Mouse (Mus musculus): ENCODE measurements around the gene Hormad2. TPM values are rescaled to one million over a fixed set of nuclear protein-coding genes. Genes with fewer than 3 reads are reported as not detected.

Hormad2 gene
- polyA plus RNA-seq, 1 experiment from 2014 or later = 0.15 TPM

DNA sequence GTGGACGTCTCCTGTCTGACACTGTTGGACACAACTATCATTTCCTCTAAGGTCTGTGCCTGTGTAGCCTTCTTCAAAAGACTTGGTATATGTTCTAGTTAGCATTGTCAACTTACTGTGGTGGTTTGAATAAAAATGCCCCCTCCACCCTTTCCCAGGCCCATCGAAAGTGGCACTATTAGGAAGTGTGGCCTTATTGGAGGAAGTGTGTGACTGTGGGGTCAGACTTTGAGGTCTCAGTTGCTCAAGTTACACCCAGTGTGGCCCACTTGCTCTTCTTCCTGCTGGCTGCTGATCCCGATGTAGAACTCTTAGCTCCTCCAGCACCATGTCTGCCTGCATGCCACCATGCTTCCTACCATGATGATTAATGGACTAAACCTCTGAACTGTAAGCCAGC, 112.7 kb downstream of the Hormad2 start:
- Histone ChIP-seq H3K27me3 (replicated peaks; ENCODE audit: low read depth, poor library complexity, severe bottlenecking) (peaks cover 5% of the 10 kb centered on the region; the same call in 1 of the 2 replicates), H3K27ac (replicated peaks) (no peak overlapping the region), H3K4me1 (no peaks in the 10 kb centered on the region), H3K9me3 (no peaks in the 10 kb centered on the region), H3K4me3 (no peak overlapping the region), H3K36me3 (replicated peaks) (no peaks in the 10 kb centered on the region)
- whole genome bisulfite sequencing = 86% methylated on average over 3 of the region's 3 CpGs
- no peak for DNase-seq (ENCODE audit: low spot score)

DNA sequence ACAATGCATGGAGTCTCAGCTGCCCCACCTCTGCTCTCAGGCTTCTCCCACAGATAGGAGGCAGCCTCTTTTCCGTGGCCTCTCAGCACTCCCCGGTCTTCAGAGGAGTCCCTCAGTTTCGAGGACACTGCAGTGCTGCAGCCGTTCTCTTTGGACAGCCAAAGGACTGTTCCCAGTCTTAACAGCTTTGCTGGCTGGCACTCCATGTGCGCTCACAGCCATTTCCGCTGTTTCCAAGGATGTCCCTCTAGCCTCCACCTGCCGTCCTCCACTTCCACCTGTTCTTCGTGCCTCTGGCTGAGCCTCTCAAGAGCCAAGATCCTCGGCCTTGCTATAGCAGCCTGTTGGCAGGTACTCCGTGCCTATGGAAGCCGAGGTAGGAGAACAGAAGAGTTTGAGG, 117.4 kb downstream of the Hormad2 start:
- WGBS = 64% methylated on average over 11 of the region's 11 CpGs

GRCm38 (mm10) chr11:4322943-4323342, 118.0 kb downstream of the Hormad2 start:
- no peaks in the 10 kb centered on the region for H3K9me3 ChIP-seq
- no peak overlapping the region for H3K27ac ChIP-seq (replicated peaks)
- no peak overlapping the region for H3K4me3 ChIP-seq
- no peak for DNase-seq (ENCODE audit: low spot score)
- 54% methylated on average over 6 of the region's 6 CpGs for WGBS
- peaks cover 29% of the 10 kb centered on the region for H3K27me3 ChIP-seq (replicated peaks; ENCODE audit: low read depth, poor library complexity, severe bottlenecking)
- H3K36me3 ChIP-seq (replicated peaks) = no peaks in the 10 kb centered on the region
- peaks cover 15% of the 10 kb centered on the region for H3K4me1 ChIP-seq

More for the DNA sequence above, 117.4 kb downstream of the Hormad2 start:
- H3K27ac ChIP-seq (replicated peaks) = no peak overlapping the region
- H3K9me3 ChIP-seq = no peaks in the 10 kb centered on the region
- H3K27me3 ChIP-seq (replicated peaks; ENCODE audit: low read depth, poor library complexity, severe bottlenecking) = peaks cover 24% of the 10 kb centered on the region
- no peak for DNase-seq (ENCODE audit: low spot score)
- H3K4me1 ChIP-seq = peaks cover 11% of the 10 kb centered on the region
- H3K4me3 ChIP-seq = no peak overlapping the region
- no peaks in the 10 kb centered on the region for H3K36me3 ChIP-seq (replicated peaks)

DNA sequence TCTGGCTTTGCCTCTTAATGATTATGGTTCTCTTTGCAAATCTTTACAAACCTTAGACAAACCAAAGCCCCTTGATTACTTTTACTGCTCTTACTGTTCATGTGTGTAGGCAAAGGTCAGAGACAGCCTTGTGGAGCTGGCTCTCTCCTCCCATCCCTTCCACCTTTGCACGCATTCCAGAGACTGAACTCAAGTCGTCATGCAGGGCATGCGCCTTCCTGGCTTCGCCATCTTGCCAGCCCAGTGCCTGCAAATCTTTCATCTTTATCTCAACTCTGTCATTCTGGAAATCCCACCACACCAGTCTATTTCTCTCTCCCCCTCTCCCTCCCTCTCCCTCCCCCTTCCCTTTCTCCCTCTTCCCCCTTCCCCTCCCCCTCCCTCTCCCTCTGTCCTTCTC, 120.0 kb downstream of the Hormad2 start:
- Histone ChIP-seq H3K27ac (replicated peaks) (no peak overlapping the region), H3K27me3 (replicated peaks; ENCODE audit: low read depth, poor library complexity, severe bottlenecking) (peaks cover 41% of the 10 kb centered on the region), H3K4me3 (no peak overlapping the region), H3K36me3 (replicated peaks) (no peaks in the 10 kb centered on the region), H3K9me3 (no peaks in the 10 kb centered on the region), H3K4me1 (peaks cover 15% of the 10 kb centered on the region)
- 66% methylated on average over 4 of the region's 4 CpGs for WGBS
- DNase-seq (ENCODE audit: low spot score) = no peak

DNA sequence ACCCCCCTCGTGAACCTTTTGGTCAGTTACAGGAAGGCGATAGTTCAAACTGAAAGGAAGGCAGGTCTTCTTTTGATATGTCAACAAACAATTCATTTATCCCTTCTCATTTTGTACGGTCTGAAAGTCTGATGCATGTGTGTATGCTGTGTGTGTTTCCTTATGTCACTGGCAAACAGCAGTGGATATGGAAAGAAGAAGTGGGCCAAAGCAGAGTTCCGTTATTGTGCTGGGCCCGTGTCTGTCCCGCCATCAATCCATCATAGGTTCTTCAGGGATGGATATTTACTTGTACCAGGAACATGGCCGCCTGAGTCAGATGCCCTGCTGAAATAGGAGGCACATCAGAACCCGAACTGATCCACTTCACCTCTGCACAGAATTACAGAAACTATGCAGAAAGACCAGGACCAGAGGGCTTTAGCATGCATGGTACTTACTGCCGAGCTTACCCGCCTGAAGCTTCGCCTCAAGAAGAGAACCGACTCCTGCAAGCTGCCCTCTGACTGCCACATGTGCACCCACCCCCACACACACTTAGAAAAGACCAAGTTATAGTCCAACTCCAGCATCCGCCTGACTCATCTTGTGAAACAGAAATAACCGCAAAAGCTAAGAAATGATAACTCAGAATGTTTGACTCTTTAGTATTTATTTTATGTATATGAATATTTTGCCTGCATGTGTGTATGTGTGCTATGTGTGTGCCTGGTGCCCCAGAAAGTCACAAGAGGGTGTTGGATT, 121.5 kb downstream of the Hormad2 start:
- DNase-seq (ENCODE audit: low spot score) = no peak
- WGBS = 93% methylated on average over 14 of the region's 14 CpGs
- Histone ChIP-seq H3K27ac (replicated peaks) (no peak overlapping the region), H3K27me3 (replicated peaks; ENCODE audit: low read depth, poor library complexity, severe bottlenecking) (peaks cover 54% of the 10 kb centered on the region), H3K4me3 (no peak overlapping the region), H3K9me3 (no peaks in the 10 kb centered on the region), H3K4me1 (peaks cover 15% of the 10 kb centered on the region), H3K36me3 (replicated peaks) (no peaks in the 10 kb centered on the region)

- peaks cover 19% of the 10 kb centered on the region for H3K4me1 ChIP-seq
- no peak overlapping the region for H3K27ac ChIP-seq (replicated peaks)
- no peaks in the 10 kb centered on the region for H3K36me3 ChIP-seq (replicated peaks)
- 85% methylated on average over 3 of the region's 3 CpGs for WGBS
- DNase-seq (ENCODE audit: low spot score) = no peak
- H3K4me3 ChIP-seq = no peak overlapping the region
- peaks cover 56% of the 10 kb centered on the region for H3K27me3 ChIP-seq (replicated peaks; ENCODE audit: low read depth, poor library complexity, severe bottlenecking)
- H3K9me3 ChIP-seq = no peaks in the 10 kb centered on the region
Measured at GRCm38 (mm10) chr11:4318011-4318410, 122.9 kb downstream of the Hormad2 start.

- Histone ChIP-seq H3K9me3 (no peaks in the 10 kb centered on the region), H3K4me1 (peaks cover 22% of the 10 kb centered on the region), H3K27ac (replicated peaks) (no peak overlapping the region), H3K36me3 (replicated peaks) (no peaks in the 10 kb centered on the region), H3K27me3 (replicated peaks; ENCODE audit: low read depth, poor library complexity, severe bottlenecking) (peaks cover 51% of the 10 kb centered on the region), H3K4me3 (no peak overlapping the region)
- WGBS = 69% methylated on average over 5 of the region's 5 CpGs
- DNase-seq (ENCODE audit: low spot score) = no peak
Measured at GRCm38 (mm10) chr11:4317287-4317686, 123.6 kb downstream of the Hormad2 start.

- Histone ChIP-seq H3K36me3 (replicated peaks) (no peaks in the 10 kb centered on the region), H3K9me3 (no peaks in the 10 kb centered on the region), H3K4me3 (no peak overlapping the region), H3K4me1 (peaks cover 41% of the 10 kb centered on the region), H3K27ac (replicated peaks) (no peak overlapping the region), H3K27me3 (replicated peaks; ENCODE audit: low read depth, poor library complexity, severe bottlenecking) (peaks cover 55% of the 10 kb centered on the region)
- WGBS = 63% methylated on average over 4 of the region's 4 CpGs
- no peak for DNase-seq (ENCODE audit: low spot score)
Measured at GRCm38 (mm10) chr11:4312180-4312579, 128.7 kb downstream of the Hormad2 start.

GRCm38 (mm10) chr11:4310324-4310723, 130.6 kb downstream of the Hormad2 start:
- Histone ChIP-seq H3K36me3 (replicated peaks) (no peaks in the 10 kb centered on the region), H3K4me1 (peaks cover 53% of the 10 kb centered on the region), H3K27me3 (replicated peaks; ENCODE audit: low read depth, poor library complexity, severe bottlenecking) (peaks cover 56% of the 10 kb centered on the region), H3K27ac (replicated peaks) (no peak overlapping the region), H3K4me3 (no peak overlapping the region), H3K9me3 (no peaks in the 10 kb centered on the region)
- DNase-seq (ENCODE audit: low spot score) = no peak
- WGBS = 82% methylated on average over 4 of the region's 4 CpGs

DNA sequence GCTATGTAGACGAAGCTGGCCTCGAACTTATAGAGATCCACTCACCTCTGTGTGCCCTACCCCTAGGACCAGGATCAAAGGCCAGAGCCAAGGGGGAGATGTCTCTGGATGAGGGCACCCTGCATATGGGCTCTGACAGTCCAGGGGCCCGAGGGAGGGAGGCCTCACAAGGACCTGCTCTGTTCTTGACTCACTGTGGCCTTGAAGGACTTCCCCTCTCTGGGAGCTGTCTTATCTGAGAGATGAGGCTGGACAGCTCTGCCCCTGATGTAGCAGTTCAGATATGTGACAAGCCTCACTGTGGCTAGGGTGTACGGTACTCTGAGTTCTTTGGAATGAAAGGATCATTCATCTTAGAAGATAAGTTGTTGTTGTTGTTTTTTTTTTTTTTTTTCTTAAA, 131.3 kb downstream of the Hormad2 start:
- Histone ChIP-seq H3K27me3 (replicated peaks; ENCODE audit: low read depth, poor library complexity, severe bottlenecking) (peaks cover 49% of the 10 kb centered on the region), H3K27ac (replicated peaks) (peak overlapping the region; percentile 87)
- WGBS = 79% methylated on average over 4 of the region's 4 CpGs

GRCm38 (mm10) chr11:4308514-4309450, 132.1 kb downstream of the Hormad2 start:
- no peaks in the 10 kb centered on the region for H3K9me3 ChIP-seq
- H3K4me3 ChIP-seq = peak overlapping the region; percentile 48
- peak; percentile 84 for DNase-seq (ENCODE audit: low spot score)
- 23% methylated on average over 25 of the region's 25 CpGs for WGBS
- H3K27me3 ChIP-seq (replicated peaks; ENCODE audit: low read depth, poor library complexity, severe bottlenecking) = peaks cover 48% of the 10 kb centered on the region
- peak overlapping the region; percentile 87 for H3K27ac ChIP-seq (replicated peaks)
- no peaks in the 10 kb centered on the region for H3K36me3 ChIP-seq (replicated peaks)
- peaks cover 53% of the 10 kb centered on the region for H3K4me1 ChIP-seq

More for the DNA sequence above, 131.3 kb downstream of the Hormad2 start:
- Histone ChIP-seq H3K9me3 (no peaks in the 10 kb centered on the region), H3K4me1 (peaks cover 55% of the 10 kb centered on the region), H3K4me3 (no peak overlapping the region), H3K36me3 (replicated peaks) (no peaks in the 10 kb centered on the region)
- no peak for DNase-seq (ENCODE audit: low spot score)

- peaks cover 51% of the 10 kb centered on the region for H3K27me3 ChIP-seq (replicated peaks; ENCODE audit: low read depth, poor library complexity, severe bottlenecking)
- no peak for DNase-seq (ENCODE audit: low spot score)
- H3K4me1 ChIP-seq = peaks cover 54% of the 10 kb centered on the region
- peak overlapping the region; percentile 87 for H3K27ac ChIP-seq (replicated peaks)
- no peaks in the 10 kb centered on the region for H3K9me3 ChIP-seq
- H3K36me3 ChIP-seq (replicated peaks) = no peaks in the 10 kb centered on the region
- 10% methylated on average over 6 of the region's 6 CpGs for WGBS
- H3K4me3 ChIP-seq = peak overlapping the region; percentile 48
Measured at GRCm38 (mm10) chr11:4308060-4308513, 132.8 kb downstream of the Hormad2 start.

Measured in embryonic facial prominence, embryonic 10.5 days (tissue).